Mouse (Mus musculus) small intestine, adult 2 months (tissue): ENCODE results near the gene Pex5.

Experiments used
- CTCF ChIP-seq: fragments of 200-500 bp; IDR thresholded peaks from 2 replicates; pipeline ENCODE4 v1.5.1; 2012; ENCODE audit warnings: low read depth, mild to moderate bottlenecking, control low read depth, inconsistent platforms, low read length, moderate library complexity, mixed read lengths; ENCODE audit not compliant: insufficient replicate concordance, insufficient read length; ENCODE audit errors: extremely low read depth
- POLR2A ChIP-seq: fragments of 200-500 bp; IDR thresholded peaks from 2 replicates; pipeline ENCODE4 v1.6.1; 2012; ENCODE audit warnings: low read depth, mild to moderate bottlenecking, control low read depth, inconsistent platforms, low read length, moderate library complexity

GRCm38 (mm10) chr6:124453756-124454155 lies 38.9 kb upstream of the Pex5 start:
- TF ChIP-seq POLR2A (no peak), CTCF (no peak)
